Mouse (Mus musculus): ENCODE data around the gene Pcbp3.

- TF ChIP-seq TAL1 (IDR thresholded peaks at IDR 0.05; ENCODE audit: low read length) (no peak), GATA1 (IDR thresholded peaks at IDR 0.05; ENCODE audit: low read length) (no peak)
Measured at GRCm38 (mm10) chr10:76791475-76791874, 170.2 kb downstream of the Pcbp3 start.

Measured in erythroblast, embryonic 14.5 days (primary cell).